Mouse (Mus musculus): Measurements from ENCODE around the gene Spsb4. TPM values are rescaled to one million over a fixed set of nuclear protein-coding genes. Genes with fewer than 3 reads are reported as not detected.

Gene Spsb4
- total and polyA plus RNA-seq, 3 experiments: not detected

- no peak overlapping the region for H3K27ac ChIP-seq (ENCODE audit: control insufficient read depth, low read depth, low read length)
- DNase-seq (ENCODE audit: low read depth, low spot score): no peak
- no peaks in the 10 kb centered on the region for H3K27me3 ChIP-seq (ENCODE audit: control insufficient read depth in 1 of 2, insufficient read depth in 2 of 2, low read length in 2 of 2)
- no peak for TF ChIP-seq MEF2A (IDR thresholded peaks at IDR 0.05; ENCODE audit: extremely low read depth, insufficient replicate concordance, low read depth, low read length, poor library complexity, severe bottlenecking)
- H3K9me3 ChIP-seq (replicated peaks; ENCODE audit: insufficient read depth, low read length): no peaks in the 10 kb centered on the region
- no peaks in the 10 kb centered on the region for H3K79me2 ChIP-seq (ENCODE audit: control insufficient read depth, insufficient read depth, low read length, poor library complexity)
- no peak overlapping the region for H3K9ac ChIP-seq (ENCODE audit: control insufficient read depth, low read depth, low read length, poor library complexity, severe bottlenecking)
- no peaks in the 10 kb centered on the region for H3K4me1 ChIP-seq (ENCODE audit: control insufficient read depth in 1 of 2, insufficient read depth in 2 of 2, low read length in 2 of 2)
- no peaks in the 10 kb centered on the region for H3K36me3 ChIP-seq (ENCODE audit: control insufficient read depth in 1 of 2, insufficient read depth in 2 of 2, low read length in 2 of 2)
- no peak overlapping the region for H3K4me3 ChIP-seq (ENCODE audit: control insufficient read depth in 1 of 2, insufficient read depth in 1 of 2, low read depth in 2 of 2, low read length in 2 of 2)
Measured at GRCm38 (mm10) chr9:96984034-96984433, 34.6 kb downstream of the Spsb4 start.

DNA sequence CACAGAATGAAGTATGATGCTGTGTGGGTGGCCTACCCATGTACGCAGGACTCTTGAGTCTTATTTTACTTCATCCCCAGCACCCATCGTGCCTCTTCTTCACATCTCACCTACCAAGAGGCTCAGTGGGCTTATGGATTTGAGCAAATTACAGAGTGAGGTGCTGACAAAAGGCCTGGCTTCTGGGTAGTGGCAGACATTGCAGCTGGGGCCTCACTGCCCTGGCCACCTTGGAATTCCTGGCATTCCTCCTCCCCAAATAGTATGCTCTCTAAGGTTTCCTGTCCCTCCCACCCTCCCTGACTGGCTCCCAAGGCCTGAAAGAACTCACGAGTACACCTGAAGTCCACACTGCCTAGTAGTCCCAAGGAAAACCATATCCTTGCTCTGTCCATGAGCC lies 35.7 kb downstream of the Spsb4 start:
- Histone ChIP-seq H3K9me3 (replicated peaks; ENCODE audit: insufficient read depth, low read length) (no peaks in the 10 kb centered on the region), H3K27me3 (ENCODE audit: control insufficient read depth in 1 of 2, insufficient read depth in 2 of 2, low read length in 2 of 2) (no peaks in the 10 kb centered on the region), H3K36me3 (ENCODE audit: control insufficient read depth in 1 of 2, insufficient read depth in 2 of 2, low read length in 2 of 2) (no peaks in the 10 kb centered on the region), H3K27ac (ENCODE audit: control insufficient read depth, low read depth, low read length) (no peak overlapping the region), H3K4me3 (ENCODE audit: control insufficient read depth in 1 of 2, insufficient read depth in 1 of 2, low read depth in 2 of 2, low read length in 2 of 2) (no peak overlapping the region), H3K4me1 (ENCODE audit: control insufficient read depth in 1 of 2, insufficient read depth in 2 of 2, low read length in 2 of 2) (no peaks in the 10 kb centered on the region), H3K9ac (ENCODE audit: control insufficient read depth, low read depth, low read length, poor library complexity, severe bottlenecking) (no peak overlapping the region), H3K79me2 (ENCODE audit: control insufficient read depth, insufficient read depth, low read length, poor library complexity) (no peaks in the 10 kb centered on the region)
- TF ChIP-seq E2F4 (IDR thresholded peaks at IDR 0.05; ENCODE audit: borderline replicate concordance, low read depth, low read length) (no peak), MYB (IDR thresholded peaks at IDR 0.05; ENCODE audit: low read depth, low read length) (no peak), MAX (IDR thresholded peaks at IDR 0.05; ENCODE audit: low read length) (no peak), ELF1 (IDR thresholded peaks at IDR 0.05; ENCODE audit: low read depth, low read length) (no peak), RAD21 (IDR thresholded peaks at IDR 0.05; ENCODE audit: low read depth, low read length) (no peak), ETS1 (IDR thresholded peaks at IDR 0.05; ENCODE audit: low read depth, low read length) (no peak), POLR2AphosphoS2 (IDR thresholded peaks at IDR 0.05; ENCODE audit: low read length) (no peak), USF2 (IDR thresholded peaks at IDR 0.05; ENCODE audit: borderline replicate concordance in 1 of 2, insufficient read depth in 1 of 2, low read depth in 1 of 2, low read length in 2 of 2) (no peak), ZNF384 (IDR thresholded peaks at IDR 0.05; ENCODE audit: low read depth, low read length) (no peak), ZKSCAN1 (IDR thresholded peaks at IDR 0.05; ENCODE audit: low read depth, low read length) (no peak), CTCF (IDR thresholded peaks at IDR 0.05 in 2 of 3, conservative IDR thresholded peaks at IDR 0.05 in 1 of 3; ENCODE audit: control insufficient read depth in 1 of 3, insufficient read depth in 1 of 3, low read depth in 2 of 3, low read length in 3 of 3, poor library complexity in 1 of 3, severe bottlenecking in 1 of 3) (no peak), TBP (IDR thresholded peaks at IDR 0.05; ENCODE audit: low read depth, low read length) (no peak), NELFE (IDR thresholded peaks at IDR 0.05; ENCODE audit: low read depth, low read length) (no peak)
- no peak for DNase-seq (ENCODE audit: low read depth, low spot score)

DNA sequence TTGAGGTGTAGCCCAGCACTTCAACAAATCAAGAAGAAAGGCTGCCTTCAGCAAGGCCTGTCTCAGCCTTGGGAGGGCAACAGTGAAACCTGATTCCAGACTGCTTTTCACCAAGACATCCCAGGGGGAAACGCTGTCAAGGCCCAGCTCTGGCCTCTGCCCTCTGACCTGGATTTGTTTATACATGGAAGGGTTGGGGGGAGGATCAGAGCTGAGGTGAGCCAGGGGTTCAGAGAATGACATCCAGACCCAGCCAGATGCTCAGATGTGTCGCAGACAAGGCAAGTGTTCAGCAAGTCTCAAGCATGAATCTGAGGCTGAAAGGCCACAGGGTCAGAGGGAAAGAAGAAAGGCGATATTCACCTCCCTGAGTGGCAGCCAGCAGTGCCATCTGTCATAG lies 36.3 kb downstream of the Spsb4 start:
- Histone ChIP-seq H3K4me1 (ENCODE audit: control insufficient read depth in 1 of 2, insufficient read depth in 2 of 2, low read length in 2 of 2) (no peaks in the 10 kb centered on the region), H3K36me3 (ENCODE audit: control insufficient read depth in 1 of 2, insufficient read depth in 2 of 2, low read length in 2 of 2) (no peaks in the 10 kb centered on the region), H3K27me3 (ENCODE audit: control insufficient read depth in 1 of 2, insufficient read depth in 2 of 2, low read length in 2 of 2) (no peaks in the 10 kb centered on the region), H3K79me2 (ENCODE audit: control insufficient read depth, insufficient read depth, low read length, poor library complexity) (no peaks in the 10 kb centered on the region), H3K9ac (ENCODE audit: control insufficient read depth, low read depth, low read length, poor library complexity, severe bottlenecking) (no peak overlapping the region), H3K9me3 (replicated peaks; ENCODE audit: insufficient read depth, low read length) (no peaks in the 10 kb centered on the region), H3K4me3 (ENCODE audit: control insufficient read depth in 1 of 2, insufficient read depth in 1 of 2, low read depth in 2 of 2, low read length in 2 of 2) (no peak overlapping the region), H3K27ac (ENCODE audit: control insufficient read depth, low read depth, low read length) (no peak overlapping the region)
- TF ChIP-seq GATA1 (IDR thresholded peaks at IDR 0.05; ENCODE audit: low read depth, low read length) (no peak), EP300 (IDR thresholded peaks at IDR 0.05; ENCODE audit: low read depth in 1 of 2, low read length in 2 of 2) (no peak)
- no peak for DNase-seq (ENCODE audit: low read depth, low spot score)

Data from MEL (cell line).